Mouse (Mus musculus): ENCODE measurements around the gene Gzmc. TPM values are rescaled to one million over a fixed set of nuclear protein-coding genes. Genes with fewer than 3 reads are reported as not detected.
"Not testable (repeated sequence)": the region's sequence is repeated elsewhere in the genome, so short reads cannot be mapped to it uniquely, and the experiment has no call there.

Gzmc gene
- polyA plus RNA-seq, 1 experiment from 2014 or later = not detected

- DNase-seq (ENCODE audit: low spot score) (no peak), ATAC-seq (replicated peaks; ENCODE audit: low FRiP score, low TSS enrichment, low read depth) (no peak)
- no peak overlapping the region for H3K9ac ChIP-seq (ENCODE audit: low read length)
- H3K27ac ChIP-seq (ENCODE audit: low read depth) = no peak overlapping the region
- no peak overlapping the region for H3K4me2 ChIP-seq (ENCODE audit: low read length)
- 84% methylated on average over 1 of the region's 1 CpGs for WGBS
- no peaks in the 10 kb centered on the region for H3K4me1 ChIP-seq (replicated peaks; ENCODE audit: control insufficient read depth, insufficient read depth, low read length)
- H3K9me3 ChIP-seq (ENCODE audit: control insufficient read depth, low read length) = no peaks in the 10 kb centered on the region
- no peak overlapping the region for H3K4me3 ChIP-seq (ENCODE audit: low read depth, low read length)
- H3K27me3 ChIP-seq (replicated peaks; ENCODE audit: control insufficient read depth, insufficient read depth, low read length) = no peaks in the 10 kb centered on the region
- H3K36me3 ChIP-seq (ENCODE audit: control insufficient read depth, insufficient read depth, low read length) = no peaks in the 10 kb centered on the region
Measured at GRCm38 (mm10) chr14:56205613-56206012, 28.8 kb downstream of the Gzmc start.

GRCm38 (mm10) chr14:56205021-56205420 is 29.4 kb downstream of the Gzmc start:
- H3K36me3 ChIP-seq (ENCODE audit: control insufficient read depth, insufficient read depth, low read length); H3K27ac ChIP-seq (ENCODE audit: low read depth); H3K9ac ChIP-seq (ENCODE audit: low read length); H3K4me2 ChIP-seq (ENCODE audit: low read length); H3K9me3 ChIP-seq (ENCODE audit: control insufficient read depth, low read length); ATAC-seq (replicated peaks; ENCODE audit: low FRiP score, low TSS enrichment, low read depth); H3K27me3 ChIP-seq (replicated peaks; ENCODE audit: control insufficient read depth, insufficient read depth, low read length); H3K4me3 ChIP-seq (ENCODE audit: low read depth, low read length); H3K4me1 ChIP-seq (replicated peaks; ENCODE audit: control insufficient read depth, insufficient read depth, low read length): not testable (repeated sequence)
- 32% methylated on average over 5 of the region's 5 CpGs for WGBS
- peak; percentile 72 for DNase-seq (ENCODE audit: low spot score)

GRCm38 (mm10) chr14:56203975-56204374 is 30.5 kb downstream of the Gzmc start:
- Histone ChIP-seq H3K4me2 (ENCODE audit: low read length) (no peak overlapping the region), H3K9ac (ENCODE audit: low read length) (no peak overlapping the region), H3K36me3 (ENCODE audit: control insufficient read depth, insufficient read depth, low read length) (no peaks in the 10 kb centered on the region), H3K27me3 (replicated peaks; ENCODE audit: control insufficient read depth, insufficient read depth, low read length) (no peaks in the 10 kb centered on the region), H3K9me3 (ENCODE audit: control insufficient read depth, low read length) (no peaks in the 10 kb centered on the region), H3K4me1 (replicated peaks; ENCODE audit: control insufficient read depth, insufficient read depth, low read length) (no peaks in the 10 kb centered on the region), H3K27ac (ENCODE audit: low read depth) (no peak overlapping the region), H3K4me3 (ENCODE audit: low read depth, low read length) (no peak overlapping the region)
- DNase-seq (ENCODE audit: low spot score) (peak; percentile 85), ATAC-seq (replicated peaks; ENCODE audit: low FRiP score, low TSS enrichment, low read depth) (no peak; the same call in 1 of the 2 replicates)
- WGBS = 11% methylated on average over 2 of the region's 2 CpGs

GRCm38 (mm10) chr14:56186946-56187345 is 47.5 kb downstream of the Gzmc start:
- H3K36me3 ChIP-seq (ENCODE audit: control insufficient read depth, insufficient read depth, low read length) = no peaks in the 10 kb centered on the region
- H3K4me3 ChIP-seq (ENCODE audit: low read depth, low read length) = no peak overlapping the region
- no peak overlapping the region for H3K9ac ChIP-seq (ENCODE audit: low read length)
- no peaks in the 10 kb centered on the region for H3K9me3 ChIP-seq (ENCODE audit: control insufficient read depth, low read length)
- H3K4me1 ChIP-seq (replicated peaks; ENCODE audit: control insufficient read depth, insufficient read depth, low read length) = no peaks in the 10 kb centered on the region
- H3K27me3 ChIP-seq (replicated peaks; ENCODE audit: control insufficient read depth, insufficient read depth, low read length) = no peaks in the 10 kb centered on the region
- no peak overlapping the region for H3K4me2 ChIP-seq (ENCODE audit: low read length)
- DNase-seq (ENCODE audit: low spot score) = no peak
- 54% methylated on average over 6 of the region's 6 CpGs for WGBS
- no peak overlapping the region for H3K27ac ChIP-seq (ENCODE audit: low read depth)
- no peak for ATAC-seq (replicated peaks; ENCODE audit: low FRiP score, low TSS enrichment, low read depth)

GRCm38 (mm10) chr14:56186521-56186920 is 47.9 kb downstream of the Gzmc start:
- no peaks in the 10 kb centered on the region for H3K27me3 ChIP-seq (replicated peaks; ENCODE audit: control insufficient read depth, insufficient read depth, low read length)
- H3K9ac ChIP-seq (ENCODE audit: low read length) = no peak overlapping the region
- no peaks in the 10 kb centered on the region for H3K9me3 ChIP-seq (ENCODE audit: control insufficient read depth, low read length)
- no peak for DNase-seq (ENCODE audit: low spot score)
- H3K4me1 ChIP-seq (replicated peaks; ENCODE audit: control insufficient read depth, insufficient read depth, low read length) = no peaks in the 10 kb centered on the region
- no peak for ATAC-seq (replicated peaks; ENCODE audit: low FRiP score, low TSS enrichment, low read depth)
- H3K27ac ChIP-seq (ENCODE audit: low read depth) = no peak overlapping the region
- no peaks in the 10 kb centered on the region for H3K36me3 ChIP-seq (ENCODE audit: control insufficient read depth, insufficient read depth, low read length)
- 74% methylated on average over 5 of the region's 5 CpGs for WGBS
- no peak overlapping the region for H3K4me2 ChIP-seq (ENCODE audit: low read length)
- H3K4me3 ChIP-seq (ENCODE audit: low read depth, low read length) = no peak overlapping the region

Other genes with a start within 250 kb of the Gzmc start
- 0.24 TPM in 2 replicates for gene Mcpt1, start 216.7 kb downstream of the Gzmc start, polyA plus RNA-seq (2014; fragmentation: Nextera tagmentation; extraction: Ambion mirVana)
- not detected in 2 replicates for gene Mcpt9, start 204.2 kb downstream of the Gzmc start, polyA plus RNA-seq (2014; fragmentation: Nextera tagmentation; extraction: Ambion mirVana)
- gene Mcpt2, start 192.6 kb downstream of the Gzmc start, polyA plus RNA-seq (2014; fragmentation: Nextera tagmentation; extraction: Ambion mirVana) = 0.17 and 0.18 TPM in 2 replicates
- 0.22 TPM in 1 of 2 replicates, not detected in the other for gene Mcpt4, start 172.3 kb downstream of the Gzmc start, polyA plus RNA-seq (2014; fragmentation: Nextera tagmentation; extraction: Ambion mirVana)
- 1.5 and 1.8 TPM in 2 replicates for gene Mcpt8, start 149.4 kb downstream of the Gzmc start, polyA plus RNA-seq (2014; fragmentation: Nextera tagmentation; extraction: Ambion mirVana)
- gene Ctsg, start 132.1 kb downstream of the Gzmc start, polyA plus RNA-seq (2014; fragmentation: Nextera tagmentation; extraction: Ambion mirVana) = not detected in 2 replicates
- gene Gzme, start 114.0 kb downstream of the Gzmc start, polyA plus RNA-seq (2014; fragmentation: Nextera tagmentation; extraction: Ambion mirVana) = not detected in 2 replicates
- gene Gzmd, start 102.0 kb downstream of the Gzmc start, polyA plus RNA-seq (2014; fragmentation: Nextera tagmentation; extraction: Ambion mirVana) = not detected in 2 replicates
- not detected in 2 replicates for gene Gzmg, start 75.1 kb downstream of the Gzmc start, polyA plus RNA-seq (2014; fragmentation: Nextera tagmentation; extraction: Ambion mirVana)
- gene Gzmn, start 60.1 kb downstream of the Gzmc start, polyA plus RNA-seq (2014; fragmentation: Nextera tagmentation; extraction: Ambion mirVana) = not detected in 2 replicates
- not detected in 2 replicates for gene Gzmf, start 23.2 kb downstream of the Gzmc start, polyA plus RNA-seq (2014; fragmentation: Nextera tagmentation; extraction: Ambion mirVana)
- 1.6 and 1.7 TPM in 2 replicates for gene Gzmb, start 27.6 kb upstream of the Gzmc start, polyA plus RNA-seq (2014; fragmentation: Nextera tagmentation; extraction: Ambion mirVana)
- gene Atp12a, start 130.4 kb upstream of the Gzmc start, polyA plus RNA-seq (2014; fragmentation: Nextera tagmentation; extraction: Ambion mirVana) = 0.15 TPM in 1 of 2 replicates, not detected in the other
- 1.3 and 2.1 TPM in 2 replicates for gene Rnf17, start 167.9 kb upstream of the Gzmc start, polyA plus RNA-seq (2014; fragmentation: Nextera tagmentation; extraction: Ambion mirVana)

All from intestine, embryonic 14.5 days (tissue).